Mouse (Mus musculus): ENCODE measurements around the gene Maip1.

- no peak for TF ChIP-seq POLR2A (IDR thresholded peaks at IDR 0.05; ENCODE audit: low read depth, low read length)
- no peak for TF ChIP-seq CTCF (IDR thresholded peaks at IDR 0.05; ENCODE audit: extremely low read depth, insufficient read depth, insufficient read length, insufficient replicate concordance)
These were observed 7.3 kb downstream of the Maip1 start for GRCm38 (mm10) chr1:57413397-57413796.

All from spleen, adult 2 months (tissue).